Mouse (Mus musculus) embryonic fibroblast, embryonic 13.5 days (primary cell): ENCODE results near the gene Hipk4.

ENCODE experiments used
- CTCF ChIP-seq: IDR thresholded peaks from 2 replicates; pipeline ENCODE4 v1.5.1; 2011; ENCODE audit warnings: mild to moderate bottlenecking, control low read depth, low read length, moderate library complexity, borderline replicate concordance; ENCODE audit not compliant: insufficient read depth
- POLR2A ChIP-seq: IDR thresholded peaks from 2 replicates; pipeline ENCODE4 v1.6.1; 2011; ENCODE audit warnings: low read depth, mild to moderate bottlenecking, control low read depth, low read length, moderate library complexity

- TF ChIP-seq CTCF (no peak), POLR2A (no peak; the same call in 1 of the 2 replicates)
Measured at GRCm38 (mm10) chr7:27474490-27474954, 48.5 kb upstream of the Hipk4 start.
